Mouse (Mus musculus) heart, postnatal 36 days (tissue): ENCODE data around the gene Mcm2. TPM values are rescaled to one million over a fixed set of nuclear protein-coding genes. Genes with fewer than 3 reads are reported as not detected.

ENCODE experiments used
- DNase-seq, 2 experiments: peaks; one replicate each; pipeline ENCODE4 v3.0.0; 2021 to 2022
- intact Hi-C: fragments of 180-260 bp; cut with DNase I; formaldehyde crosslinking; loops from one replicate; pipeline ENCODE4 v1.15.1; 2025
- total RNA-seq, 2 experiments: library from RNA; stranded (reverse); gene quantifications; 2 replicates each; pipeline ENCODE4 v1.2.3; 2021

The Mcm2 gene
- total RNA-seq, 2 experiments from 2014 or later, result 5.4 to 6.5 TPM

- no peak for DNase-seq
- intact Hi-C loops, result no loop called here
Measured at GRCm38 (mm10) chr6:88858341-88858740, 40.2 kb downstream of the Mcm2 start.

GRCm38 (mm10) chr6:88857830-88858229 is 40.8 kb downstream of the Mcm2 start:
- intact Hi-C loops, result no loop called here
- no peak for DNase-seq

- intact Hi-C loops, result no loop called here
- DNase-seq, result peak; percentile 41 to 42
Measured at GRCm38 (mm10) chr6:88857249-88857648, 41.3 kb downstream of the Mcm2 start.

- DNase-seq, result peak; percentile 65 to 73
- intact Hi-C loops, result loop anchor here (1.0 kb wide), 1 partner anchor 306 kb away; no protein-coding TSS in a partner anchor
Measured at GRCm38 (mm10) chr6:88855636-88856035, 42.9 kb downstream of the Mcm2 start.

- no peak for DNase-seq
- intact Hi-C loops, result no loop called here
Measured at GRCm38 (mm10) chr6:88854509-88854908, 44.1 kb downstream of the Mcm2 start.

GRCm38 (mm10) chr6:88850034-88850433 is 48.5 kb downstream of the Mcm2 start:
- no peak for DNase-seq
- intact Hi-C loops, result no loop called here

GRCm38 (mm10) chr6:88849270-88849669 is 49.3 kb downstream of the Mcm2 start:
- peak in 1 of 2 experiments; percentile 54 for DNase-seq
- intact Hi-C loops, result no loop called here

GRCm38 (mm10) chr6:88847571-88847970 is 51.0 kb downstream of the Mcm2 start:
- intact Hi-C loops, result no loop called here
- no peak for DNase-seq

GRCm38 (mm10) chr6:88844901-88845565 is 53.5 kb downstream of the Mcm2 start:
- no peak for DNase-seq
- intact Hi-C loops, result no loop called here

GRCm38 (mm10) chr6:88843781-88844725 is 54.5 kb downstream of the Mcm2 start:
- intact Hi-C loops, result no loop called here
- no peak for DNase-seq

GRCm38 (mm10) chr6:88843241-88843640 is 55.3 kb downstream of the Mcm2 start:
- DNase-seq, result no peak
- intact Hi-C loops, result no loop called here

GRCm38 (mm10) chr6:88842731-88843151 is 55.8 kb downstream of the Mcm2 start:
- intact Hi-C loops, result no loop called here
- peak in 1 of 2 experiments; percentile 41 for DNase-seq

GRCm38 (mm10) chr6:88841781-88842689 is 56.5 kb downstream of the Mcm2 start, which contains the start of gene Abtb1:
Gene Abtb1, minus strand, starts transcription at chr6:88841984.
- intact Hi-C loops, result no loop called here

GRCm38 (mm10) chr6:88841514-88841780 is 57.1 kb downstream of the Mcm2 start:
- no peak for DNase-seq
- intact Hi-C loops, result no loop called here

More at GRCm38 (mm10) chr6:88841781-88842689, 56.5 kb downstream of the Mcm2 start, which contains the start of gene Abtb1:
- peak; percentile 99 for DNase-seq

GRCm38 (mm10) chr6:88840791-88841513 is 57.6 kb downstream of the Mcm2 start:
- no peak for DNase-seq

GRCm38 (mm10) chr6:88840211-88840610 is 58.4 kb downstream of the Mcm2 start:
- intact Hi-C loops, result no loop called here

More at GRCm38 (mm10) chr6:88840791-88841513, 57.6 kb downstream of the Mcm2 start:
- intact Hi-C loops, result no loop called here

GRCm38 (mm10) chr6:88839135-88839970 is 59.2 kb downstream of the Mcm2 start:
- intact Hi-C loops, result no loop called here

More at GRCm38 (mm10) chr6:88840211-88840610, 58.4 kb downstream of the Mcm2 start:
- DNase-seq, result no peak

GRCm38 (mm10) chr6:88838613-88839012 is 60.0 kb downstream of the Mcm2 start:
- intact Hi-C loops, result no loop called here
- no peak for DNase-seq

More at GRCm38 (mm10) chr6:88839135-88839970, 59.2 kb downstream of the Mcm2 start:
- DNase-seq, result no peak

- intact Hi-C loops, result no loop called here
- DNase-seq, result no peak
Measured at GRCm38 (mm10) chr6:88837999-88838398, 60.6 kb downstream of the Mcm2 start.
